Mouse (Mus musculus) G1E (cell line): ENCODE measurements around the gene Klhdc8a.

Source experiments
- CTCF ChIP-seq: IDR thresholded peaks from 2 replicates; pipeline ENCODE4 v1.5.1; 2012; ENCODE audit warnings: low read depth, low read length, inconsistent platforms, mixed read lengths
- GATA1 ChIP-seq: IDR thresholded peaks from 2 replicates; pipeline ENCODE4 v1.6.1; 2012; ENCODE audit warnings: borderline replicate concordance, low read length, inconsistent platforms, mixed read lengths
- POLR2AphosphoS5 ChIP-seq: IDR thresholded peaks from 2 replicates; pipeline ENCODE4 v1.6.1; 2012; ENCODE audit warnings: low read depth, low read length, inconsistent platforms; ENCODE audit not compliant: insufficient replicate concordance
- TAL1 ChIP-seq: conservative IDR thresholded peaks from 2 replicates; pipeline ENCODE4 v1.6.1; 2012; ENCODE audit warnings: low read depth, low read length, inconsistent platforms, mixed read lengths

DNA sequence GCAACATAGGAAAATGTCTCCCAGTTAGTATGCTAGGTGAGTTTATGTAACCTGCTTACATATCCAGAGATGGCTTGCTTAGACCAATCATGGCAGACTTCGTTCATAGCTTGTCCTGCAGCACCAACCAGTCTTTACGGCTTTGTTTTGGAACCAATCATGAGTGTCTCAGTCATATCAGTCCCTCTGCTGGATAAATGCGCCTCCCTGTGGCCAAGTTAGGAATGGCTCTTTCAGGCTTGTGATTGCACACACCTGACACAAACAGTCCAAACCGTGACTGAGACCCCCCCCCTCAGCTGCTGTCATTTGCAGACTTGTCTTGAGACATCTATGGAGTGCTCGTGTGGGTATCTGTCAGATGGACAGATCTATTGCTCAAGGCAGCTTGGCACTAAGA lies 37.4 kb upstream of the Klhdc8a start:
- peak; percentile 58 for TF ChIP-seq CTCF
- no peak for TF ChIP-seq POLR2AphosphoS5
- TF ChIP-seq GATA1, result no peak
- no peak for TF ChIP-seq TAL1
